Mouse (Mus musculus) ZHBTc4 (cell line): ENCODE results near the gene Cdrt4.

ENCODE experiments used
- DNase-seq: peaks from one replicate; pipeline ENCODE4 v3.0.0-alpha.2; 2011; ENCODE audit warnings: low read depth, low spot score

The Cdrt4 gene

GRCm38 (mm10) chr11:62943538-62943937, 7.5 kb upstream of the Cdrt4 start:
- DNase-seq = no peak

GRCm38 (mm10) chr11:62945514-62945913, 5.5 kb upstream of the Cdrt4 start:
- DNase-seq = no peak

- DNase-seq = no peak
Observed at GRCm38 (mm10) chr11:62949548-62949947, 1.4 kb upstream of the Cdrt4 start.

GRCm38 (mm10) chr11:62954766-62955165, 3.8 kb downstream of the Cdrt4 start:
- peak; percentile 56 for DNase-seq

- no peak for DNase-seq
Observed at GRCm38 (mm10) chr11:62955186-62955585, 4.2 kb downstream of the Cdrt4 start.

GRCm38 (mm10) chr11:62955776-62956175, 4.8 kb downstream of the Cdrt4 start:
- DNase-seq = peak; percentile 62

- DNase-seq = no peak
Observed at GRCm38 (mm10) chr11:62957626-62958180, 6.7 kb downstream of the Cdrt4 start.

GRCm38 (mm10) chr11:62963292-62963691, 12.3 kb downstream of the Cdrt4 start:
- DNase-seq = no peak

GRCm38 (mm10) chr11:62966424-62966764, 15.4 kb downstream of the Cdrt4 start:
- no peak for DNase-seq

- peak; percentile 63 for DNase-seq
Observed at GRCm38 (mm10) chr11:62966765-62967633, 16.0 kb downstream of the Cdrt4 start.

GRCm38 (mm10) chr11:62977176-62977575, 26.2 kb downstream of the Cdrt4 start:
- DNase-seq = no peak

GRCm38 (mm10) chr11:62978886-62979285, 27.9 kb downstream of the Cdrt4 start:
- no peak for DNase-seq

GRCm38 (mm10) chr11:62981729-62982128, 30.7 kb downstream of the Cdrt4 start:
- no peak for DNase-seq

GRCm38 (mm10) chr11:62983793-62984192, 32.8 kb downstream of the Cdrt4 start:
- DNase-seq = no peak

- DNase-seq = no peak
Observed at GRCm38 (mm10) chr11:62984365-62984764, 33.4 kb downstream of the Cdrt4 start.

GRCm38 (mm10) chr11:62985075-62985474, 34.1 kb downstream of the Cdrt4 start:
- DNase-seq = no peak

GRCm38 (mm10) chr11:62986578-62986977, 35.6 kb downstream of the Cdrt4 start:
- DNase-seq = no peak

- no peak for DNase-seq
Observed at GRCm38 (mm10) chr11:62990150-62990685, 39.2 kb downstream of the Cdrt4 start.

GRCm38 (mm10) chr11:62990811-62991210, 39.8 kb downstream of the Cdrt4 start:
- no peak for DNase-seq

- DNase-seq = no peak
Observed at GRCm38 (mm10) chr11:62992545-62993242, 41.7 kb downstream of the Cdrt4 start.

- peak; percentile 33 for DNase-seq
Observed at GRCm38 (mm10) chr11:62995066-62995754, 44.2 kb downstream of the Cdrt4 start.
